Mouse (Mus musculus) stomach, embryonic 15.5 days (tissue): ENCODE measurements around the gene Acacb. TPM values are rescaled to one million over a fixed set of nuclear protein-coding genes. Genes with fewer than 3 reads are reported as not detected.

Experiments
- ATAC-seq: fragments of 200-750 bp; cut with Nextera tagmentation; 2 replicates; pipeline ENCODE4 v1.8.0; 2017; ENCODE audit warnings: low read depth, moderate number of reproducible peaks, moderate TSS enrichment; ENCODE audit not compliant: insufficient read depth, low FRiP score
- H3K27ac ChIP-seq: fragments of 300-500 bp; sonication (generic); 2 replicates; pipeline ENCODE4 v1.5.1; 2015; ENCODE audit warnings: mild to moderate bottlenecking, inconsistent platforms
- H3K27me3 ChIP-seq: fragments of 300-500 bp; sonication (generic); replicated peaks from 2 replicates; pipeline ENCODE4 v1.6.1; 2015; ENCODE audit warnings: inconsistent platforms
- H3K36me3 ChIP-seq: fragments of 300-500 bp; sonication (generic); 2 replicates; pipeline ENCODE4 v1.6.1; 2015; ENCODE audit warnings: inconsistent platforms
- H3K4me1 ChIP-seq: fragments of 300-500 bp; sonication (generic); 2 replicates; pipeline ENCODE4 v1.6.1; 2015; ENCODE audit warnings: inconsistent platforms
- H3K4me2 ChIP-seq: fragments of 300-500 bp; sonication (generic); 2 replicates; pipeline ENCODE4 v1.6.1; 2015; ENCODE audit warnings: mild to moderate bottlenecking, inconsistent platforms
- H3K4me3 ChIP-seq: fragments of 300-500 bp; sonication (generic); replicated peaks from 2 replicates; pipeline ENCODE4 v1.5.1; 2015; ENCODE audit warnings: inconsistent platforms
- H3K9ac ChIP-seq: fragments of 300-500 bp; sonication (generic); 2 replicates; pipeline ENCODE4 v1.6.1; 2015; ENCODE audit warnings: inconsistent platforms
- H3K9me3 ChIP-seq: fragments of 300-500 bp; sonication (generic); 2 replicates; pipeline ENCODE4 v1.6.1; 2016; ENCODE audit warnings: inconsistent platforms
- WGBS: fragments of 180-500 bp; shearing (Covaris S2); methylation state at CpG from one replicate; pipeline ENCODE4 v1.1.7; 2015; 5-methylcytosine and 5-hydroxymethylcytosine counted together
- polyA plus RNA-seq: library from polyadenylated mRNA; unstranded; fragments of >200 nt; fragmentation: Nextera tagmentation; extraction: Ambion mirVana; gene quantifications from 2 replicates; pipeline ENCODE4 v1.2.1, GENCODE M21; 2015

Acacb gene
- polyA plus RNA-seq, 1 experiment from 2014 or later, result 2.1 TPM

DNA sequence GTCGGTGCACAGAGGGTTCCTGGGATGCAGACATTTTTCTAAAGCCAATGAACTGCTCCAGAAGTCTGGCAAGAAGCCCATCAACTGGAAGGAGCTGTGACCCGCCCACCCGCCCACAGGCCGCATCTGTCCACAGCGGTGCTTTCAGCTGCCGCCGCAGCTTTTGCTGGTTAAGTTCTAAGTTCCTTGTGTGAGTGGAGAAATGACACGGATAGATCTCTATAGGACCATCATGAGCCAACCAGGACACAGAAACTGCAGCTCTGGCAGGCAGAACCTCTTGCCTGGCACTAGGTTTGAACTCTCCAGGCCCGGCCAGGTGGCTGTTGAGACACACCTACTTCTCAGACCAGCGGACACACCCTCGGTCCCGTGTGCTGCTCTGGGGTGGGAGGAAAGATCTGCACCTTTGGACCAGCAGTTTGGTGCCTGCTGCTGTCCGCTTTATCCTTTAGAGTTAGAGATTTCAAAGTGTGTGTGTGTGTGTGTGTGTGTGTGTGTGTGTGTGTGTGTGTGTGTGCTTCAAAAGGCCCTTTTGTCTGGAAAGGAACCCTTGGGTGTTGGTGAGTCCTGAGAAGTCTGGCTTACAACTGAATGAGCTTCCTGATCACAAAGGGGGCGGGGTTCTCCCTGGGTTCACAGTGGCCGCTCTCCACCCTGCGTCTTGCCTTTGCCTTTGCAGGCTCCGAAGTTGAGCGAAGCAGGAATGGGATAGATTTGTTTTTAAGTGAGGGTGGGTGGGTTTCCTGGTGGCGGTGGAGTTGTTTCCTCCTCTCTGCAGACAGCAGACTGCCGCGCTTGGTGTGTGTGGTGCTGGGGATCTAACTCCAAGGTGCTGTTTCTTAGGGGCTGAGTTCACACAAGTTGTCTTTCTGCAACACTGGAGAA lies 7.8 kb upstream of the Acacb start:
- Histone ChIP-seq H3K4me3 (no peak overlapping the region), H3K9ac (no peak overlapping the region), H3K4me1 (peaks cover 28% of the 10 kb centered on the region), H3K27me3 (no peaks in the 10 kb centered on the region), H3K36me3 (no peaks in the 10 kb centered on the region; the same call in 1 of the 2 replicates), H3K4me2 (peak overlapping the region; percentile 6; the same call in 1 of the 2 replicates), H3K9me3 (no peaks in the 10 kb centered on the region), H3K27ac (peak overlapping the region; percentile 65)
- 62% methylated on average over 21 of the region's 21 CpGs for WGBS
- no peak for ATAC-seq

DNA sequence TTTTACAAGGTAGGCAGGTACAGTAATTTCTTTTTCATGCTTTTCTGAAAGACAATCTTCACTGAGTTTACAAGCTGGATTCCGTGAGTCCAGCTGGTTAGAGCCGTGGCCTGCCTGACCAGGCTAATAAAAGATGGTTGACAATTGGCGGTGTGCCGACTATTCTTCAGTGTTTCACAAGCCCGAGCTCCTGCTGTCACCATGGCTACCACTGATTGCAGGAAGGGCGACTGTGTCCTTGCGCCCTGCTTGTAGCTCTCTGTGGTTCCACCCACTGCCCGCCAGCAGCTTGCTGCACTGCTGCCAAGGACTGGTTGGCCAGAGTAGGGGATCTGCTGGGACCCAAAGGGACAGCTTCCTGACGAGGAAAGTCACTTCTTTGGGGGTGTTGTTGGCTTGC lies 7.2 kb upstream of the Acacb start:
- Histone ChIP-seq H3K36me3 (no peaks in the 10 kb centered on the region; the same call in 1 of the 2 replicates), H3K27ac (peak overlapping the region; percentile 65), H3K4me3 (no peak overlapping the region), H3K4me2 (peak overlapping the region; percentile 6; the same call in 1 of the 2 replicates), H3K4me1 (peaks cover 26% of the 10 kb centered on the region), H3K9ac (no peak overlapping the region), H3K9me3 (no peaks in the 10 kb centered on the region), H3K27me3 (no peaks in the 10 kb centered on the region)
- 50% methylated on average over 9 of the region's 9 CpGs for WGBS
- peak; percentile 47 for ATAC-seq

DNA sequence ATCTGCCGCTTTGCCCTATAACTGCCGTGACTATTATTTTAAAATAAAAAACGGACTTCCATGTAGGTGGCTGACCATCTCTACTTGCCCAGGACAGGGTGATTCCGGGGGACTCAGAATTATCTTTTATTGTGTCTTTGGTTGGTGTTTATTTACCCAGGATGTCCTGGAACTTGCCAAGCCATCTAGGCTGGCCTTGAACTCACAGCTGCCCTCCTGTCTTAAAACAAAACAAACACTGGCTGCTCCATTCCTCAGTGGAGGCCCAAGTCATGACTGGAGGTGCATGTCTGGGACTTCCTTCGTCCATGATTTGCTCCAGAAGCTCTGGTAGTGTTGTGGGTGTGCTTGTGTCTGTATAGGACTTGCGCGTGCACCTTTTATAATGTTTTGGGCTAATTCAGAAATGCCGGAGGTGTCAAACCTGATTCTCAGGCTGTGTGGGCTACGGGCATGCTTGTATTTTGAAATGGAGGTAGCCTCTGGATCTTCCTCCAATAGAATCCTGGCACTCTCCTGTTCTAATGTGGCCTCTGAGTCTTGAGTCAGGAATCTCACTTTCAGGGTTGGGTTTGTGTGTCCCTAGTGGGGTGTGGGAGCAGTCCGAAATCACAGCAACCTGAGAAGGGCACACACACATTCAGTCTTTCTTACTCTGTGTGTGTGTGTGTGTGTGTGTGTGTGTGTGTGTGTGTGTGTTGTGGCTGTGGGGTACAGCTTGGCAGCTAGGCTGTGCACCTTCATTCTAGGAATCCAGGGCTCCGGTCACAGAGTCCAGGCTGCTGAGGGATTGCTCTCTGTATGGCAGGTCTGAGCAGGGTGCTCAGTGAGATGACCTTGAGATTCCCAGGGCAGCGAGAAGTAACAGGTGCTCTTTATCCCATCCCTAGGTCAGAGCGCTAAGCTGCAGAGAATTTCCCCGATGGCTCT lies 973 bp downstream of the Acacb start:
- Histone ChIP-seq H3K27ac (peak overlapping the region; percentile 28), H3K27me3 (no peaks in the 10 kb centered on the region), H3K4me3 (no peak overlapping the region), H3K36me3 (no peaks in the 10 kb centered on the region), H3K9ac (no peak overlapping the region), H3K9me3 (no peaks in the 10 kb centered on the region), H3K4me2 (no peak overlapping the region), H3K4me1 (peaks cover 8% of the 10 kb centered on the region; the same call in 1 of the 2 replicates)
- 71% methylated on average over 14 of the region's 14 CpGs for WGBS
- peak; percentile 51; the same call in 1 of the 2 replicates for ATAC-seq

DNA sequence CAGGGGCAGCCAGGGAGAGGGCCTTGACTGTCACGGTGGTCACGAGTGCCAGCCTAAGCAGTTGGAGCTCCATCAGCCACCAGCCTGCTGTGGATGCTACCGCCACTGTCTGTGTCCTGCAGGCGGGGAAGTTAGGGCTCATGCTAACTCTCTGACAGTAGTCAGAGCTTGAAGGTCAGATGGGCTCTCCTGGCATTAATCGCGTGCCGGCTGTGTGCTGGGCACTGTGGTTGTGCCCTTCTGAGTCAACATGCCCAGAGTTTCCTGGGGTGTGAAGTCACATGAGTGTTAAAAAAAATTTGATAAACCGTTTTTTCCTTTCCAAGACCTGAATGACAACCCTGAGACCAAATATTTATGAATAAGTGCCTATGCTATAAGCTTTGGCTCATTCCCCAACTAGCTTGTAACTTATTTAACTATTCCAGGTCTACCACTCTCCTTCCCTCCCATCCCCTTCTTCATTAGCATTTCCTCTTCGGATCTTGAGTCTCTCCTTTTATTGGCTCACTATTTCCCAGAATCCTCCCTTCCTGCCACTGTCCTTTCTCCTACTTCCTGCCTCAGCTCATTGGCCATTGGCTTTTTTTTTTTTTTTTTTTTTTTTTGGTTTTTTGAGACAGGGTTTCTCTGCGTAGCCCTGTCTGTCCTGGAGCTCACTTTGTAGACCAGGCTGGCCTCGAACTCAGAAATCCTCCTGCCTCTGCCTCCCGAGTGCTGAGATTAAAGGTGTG lies 6.2 kb downstream of the Acacb start:
- Histone ChIP-seq H3K4me2 (no peak overlapping the region), H3K36me3 (no peaks in the 10 kb centered on the region), H3K27ac (no peak overlapping the region), H3K9ac (no peak overlapping the region), H3K9me3 (no peaks in the 10 kb centered on the region), H3K4me3 (no peak overlapping the region), H3K4me1 (0 out of 2 replicates have a peak, but pooled peaks cover 4% of the 10 kb centered on the region), H3K27me3 (no peaks in the 10 kb centered on the region)
- 71% methylated on average over 12 of the region's 12 CpGs for WGBS
- ATAC-seq, result no peak

DNA sequence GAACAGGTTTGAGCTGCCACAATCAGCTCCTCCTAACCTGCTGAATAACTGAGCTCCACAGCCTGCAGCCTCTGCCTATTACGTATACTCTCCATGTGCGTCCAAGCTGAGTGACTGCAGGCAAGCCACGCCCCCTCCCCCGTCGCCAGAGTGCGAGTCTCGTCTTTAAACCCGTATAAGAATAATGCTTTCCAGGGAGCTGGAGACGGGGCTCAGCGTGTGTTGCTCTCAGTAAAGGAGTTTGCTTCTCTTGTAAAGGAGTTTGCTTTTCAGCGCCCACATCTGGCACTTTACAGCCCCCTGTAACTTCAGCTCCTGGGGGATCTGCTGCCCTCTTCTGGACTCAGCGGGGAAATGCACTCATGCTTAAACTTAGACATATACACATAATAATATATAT lies 7.2 kb downstream of the Acacb start:
- WGBS, result 10% methylated on average over 12 of the region's 12 CpGs
- Histone ChIP-seq H3K27ac (no peak overlapping the region), H3K27me3 (no peaks in the 10 kb centered on the region), H3K4me2 (peak overlapping the region; percentile 43), H3K9ac (no peak overlapping the region), H3K4me3 (peak overlapping the region; percentile 28), H3K4me1 (0 out of 2 replicates have a peak, but pooled peaks cover 4% of the 10 kb centered on the region), H3K9me3 (no peaks in the 10 kb centered on the region), H3K36me3 (no peaks in the 10 kb centered on the region)
- no peak for ATAC-seq

DNA sequence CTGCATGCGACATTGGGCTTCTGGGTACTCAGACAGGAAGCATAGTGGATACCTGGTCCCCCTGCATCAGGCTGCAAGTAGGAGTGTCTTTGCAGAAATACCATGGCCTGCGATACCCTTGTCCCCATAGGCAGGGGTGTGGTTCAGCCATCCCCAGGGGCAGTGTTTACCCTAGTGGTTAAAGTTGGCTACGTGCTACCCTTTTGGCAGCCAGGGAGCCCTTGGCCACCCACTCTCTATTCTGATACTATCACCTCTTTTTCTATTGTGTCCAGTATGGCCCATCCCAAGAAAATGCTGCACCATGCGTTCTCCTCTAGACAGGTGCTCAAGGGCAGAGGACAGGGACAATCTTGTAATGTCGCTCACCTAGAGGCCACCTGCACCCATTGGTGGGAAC lies 8.4 kb downstream of the Acacb start:
- Histone ChIP-seq H3K27ac (no peak overlapping the region), H3K36me3 (no peaks in the 10 kb centered on the region)
- ATAC-seq, result no peak

DNA sequence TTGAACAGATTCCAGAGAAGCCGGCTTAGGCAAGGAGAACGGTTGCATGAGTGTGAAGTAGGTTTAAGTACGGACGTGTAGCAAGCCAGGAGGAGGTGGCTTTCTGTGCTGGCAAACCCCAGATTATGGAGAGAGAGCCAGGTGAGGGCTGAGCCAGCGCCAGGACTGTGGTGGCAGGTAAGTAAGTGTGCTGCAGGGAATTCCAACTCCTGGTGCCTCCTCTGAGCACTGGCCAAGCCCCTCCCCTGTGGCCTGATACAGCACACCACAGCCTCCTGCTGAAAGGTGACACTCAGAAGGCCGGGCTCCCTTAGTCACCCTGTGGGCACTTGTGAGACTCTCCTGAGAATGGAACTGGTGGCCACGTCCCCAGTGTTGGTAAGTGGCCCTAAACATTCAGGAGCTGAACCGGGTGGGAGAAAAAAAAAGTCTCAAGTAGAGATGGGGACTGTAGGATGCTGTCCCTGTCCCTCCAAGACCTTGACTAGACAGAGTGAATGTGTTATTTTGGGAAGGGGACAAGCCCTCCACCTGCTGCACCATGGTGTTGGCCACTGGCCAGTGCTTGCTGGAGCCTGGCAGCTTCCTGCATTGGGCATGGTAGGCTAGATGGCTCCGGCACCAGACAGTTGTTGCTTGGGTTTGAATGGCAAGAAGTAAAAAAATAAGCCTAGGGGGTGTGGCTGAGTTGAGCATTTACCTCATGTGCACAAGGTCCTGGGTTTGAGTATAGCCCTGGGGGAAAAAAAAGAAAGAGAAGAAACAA lies 9.0 kb downstream of the Acacb start:
- peak; percentile 68 for ATAC-seq
- Histone ChIP-seq H3K36me3 (no peaks in the 10 kb centered on the region), H3K4me1 (0 out of 2 replicates have a peak, but pooled peaks cover 4% of the 10 kb centered on the region), H3K4me3 (no peak overlapping the region), H3K27ac (no peak overlapping the region), H3K4me2 (no peak overlapping the region), H3K9ac (no peak overlapping the region), H3K9me3 (no peaks in the 10 kb centered on the region), H3K27me3 (no peaks in the 10 kb centered on the region)
- WGBS, result 52% methylated on average over 9 of the region's 9 CpGs

More for the DNA sequence above, 8.4 kb downstream of the Acacb start:
- Histone ChIP-seq H3K4me3 (no peak overlapping the region), H3K27me3 (no peaks in the 10 kb centered on the region), H3K9me3 (no peaks in the 10 kb centered on the region), H3K4me2 (no peak overlapping the region), H3K9ac (no peak overlapping the region), H3K4me1 (0 out of 2 replicates have a peak, but pooled peaks cover 4% of the 10 kb centered on the region)
- 76% methylated on average over 5 of the region's 5 CpGs for WGBS

DNA sequence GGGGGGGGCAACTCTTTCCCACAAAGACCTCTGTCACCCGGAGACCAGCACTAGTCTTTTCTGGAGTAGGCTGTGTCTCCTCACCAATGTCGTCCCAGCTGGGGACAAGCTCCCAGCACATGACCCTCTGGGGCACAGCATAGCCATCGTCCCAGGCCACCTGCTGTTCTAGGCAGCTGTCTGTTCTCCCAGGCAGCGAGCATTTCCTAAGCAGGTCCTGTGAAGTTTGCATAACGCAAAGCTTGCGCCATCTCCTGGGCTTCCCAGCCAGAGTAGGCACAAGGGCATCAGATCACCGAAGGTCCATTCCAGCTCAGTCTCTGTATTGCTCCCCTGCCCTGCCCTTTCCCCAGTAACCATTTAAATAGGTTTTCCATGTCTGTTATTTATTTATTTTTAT lies 10.9 kb downstream of the Acacb start:
- ATAC-seq, result no peak
- Histone ChIP-seq H3K27ac (no peak overlapping the region), H3K27me3 (no peaks in the 10 kb centered on the region), H3K9me3 (no peaks in the 10 kb centered on the region), H3K4me3 (no peak overlapping the region), H3K9ac (no peak overlapping the region), H3K4me1 (0 out of 2 replicates have a peak, but pooled peaks cover 4% of the 10 kb centered on the region), H3K4me2 (no peak overlapping the region), H3K36me3 (no peaks in the 10 kb centered on the region)
- WGBS, result 55% methylated on average over 7 of the region's 7 CpGs

DNA sequence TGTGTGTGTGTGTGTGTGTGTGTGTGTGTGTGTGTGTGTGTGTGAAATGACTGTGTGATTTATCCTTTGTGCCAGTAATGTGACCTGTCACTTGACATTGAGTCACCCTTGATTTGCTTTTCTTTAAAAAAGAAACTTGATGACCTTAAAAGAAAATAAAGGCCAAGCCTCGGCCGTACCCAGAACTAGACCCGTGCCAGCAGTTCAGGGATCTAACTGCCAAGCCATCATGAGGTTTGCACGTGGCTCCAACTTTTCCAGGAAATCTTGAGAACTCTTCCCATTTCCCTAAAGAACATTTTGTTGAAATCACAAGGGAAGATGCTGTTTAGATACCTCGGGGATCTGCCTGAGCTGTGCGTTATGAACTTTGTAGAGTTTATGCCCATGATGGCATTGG lies 15.1 kb downstream of the Acacb start:
- no peak for ATAC-seq
- Histone ChIP-seq H3K36me3 (no peaks in the 10 kb centered on the region), H3K4me3 (no peak overlapping the region), H3K4me2 (no peak overlapping the region), H3K27ac (no peak overlapping the region), H3K9ac (no peak overlapping the region), H3K27me3 (no peaks in the 10 kb centered on the region), H3K9me3 (no peaks in the 10 kb centered on the region), H3K4me1 (no peaks in the 10 kb centered on the region)
- WGBS, result 81% methylated on average over 6 of the region's 6 CpGs

DNA sequence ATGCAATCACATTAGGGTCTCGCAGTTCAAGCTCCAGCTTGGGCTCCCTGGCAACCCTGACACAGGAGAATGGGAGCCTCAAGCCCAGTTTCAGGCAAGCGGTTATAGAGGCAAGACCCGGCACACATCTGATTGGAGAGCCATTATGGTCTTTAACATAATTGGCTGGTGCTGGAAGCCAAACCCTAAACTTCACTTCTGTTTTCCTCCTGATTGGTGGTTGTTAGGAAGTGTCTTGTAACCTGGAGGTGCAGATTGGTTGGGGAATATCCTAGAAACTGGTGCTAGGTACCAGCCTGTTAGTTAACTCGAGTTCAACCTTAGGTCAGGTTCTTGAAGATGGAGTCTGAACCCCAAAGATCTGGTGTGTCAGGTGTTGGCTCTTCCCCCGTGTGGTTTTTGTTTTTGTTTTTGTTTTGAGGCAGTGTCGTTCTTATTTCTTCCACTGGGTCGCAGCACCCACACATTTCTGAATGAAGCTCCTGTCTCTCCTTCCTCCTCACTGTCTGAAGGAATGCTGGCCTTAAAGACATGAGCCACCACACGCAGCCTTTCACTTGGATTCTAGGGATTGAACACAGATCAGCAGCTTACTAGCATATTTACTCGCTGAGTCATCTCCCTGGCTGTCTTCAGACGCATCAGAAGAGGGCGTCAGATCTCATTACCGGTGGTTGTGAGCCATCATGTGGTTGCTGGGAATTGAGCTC lies 15.9 kb downstream of the Acacb start:
- WGBS, result 47% methylated on average over 12 of the region's 12 CpGs
- ATAC-seq, result no peak
- Histone ChIP-seq H3K27me3 (0 out of 2 replicates have a peak, but pooled peaks cover 3% of the 10 kb centered on the region), H3K4me2 (no peak overlapping the region), H3K4me3 (no peak overlapping the region), H3K9me3 (no peaks in the 10 kb centered on the region), H3K9ac (no peak overlapping the region), H3K27ac (no peak overlapping the region), H3K4me1 (no peaks in the 10 kb centered on the region), H3K36me3 (no peaks in the 10 kb centered on the region)
